Mouse (Mus musculus): ENCODE measurements around the gene Zc2hc1b. TPM values are rescaled to one million over a fixed set of nuclear protein-coding genes. Genes with fewer than 3 reads are reported as not detected.
"Not testable (repeated sequence)": the region's sequence is repeated elsewhere in the genome, so short reads cannot be mapped to it uniquely, and the experiment has no call there.

The Zc2hc1b gene
- total RNA-seq (2022): not detected

DNA sequence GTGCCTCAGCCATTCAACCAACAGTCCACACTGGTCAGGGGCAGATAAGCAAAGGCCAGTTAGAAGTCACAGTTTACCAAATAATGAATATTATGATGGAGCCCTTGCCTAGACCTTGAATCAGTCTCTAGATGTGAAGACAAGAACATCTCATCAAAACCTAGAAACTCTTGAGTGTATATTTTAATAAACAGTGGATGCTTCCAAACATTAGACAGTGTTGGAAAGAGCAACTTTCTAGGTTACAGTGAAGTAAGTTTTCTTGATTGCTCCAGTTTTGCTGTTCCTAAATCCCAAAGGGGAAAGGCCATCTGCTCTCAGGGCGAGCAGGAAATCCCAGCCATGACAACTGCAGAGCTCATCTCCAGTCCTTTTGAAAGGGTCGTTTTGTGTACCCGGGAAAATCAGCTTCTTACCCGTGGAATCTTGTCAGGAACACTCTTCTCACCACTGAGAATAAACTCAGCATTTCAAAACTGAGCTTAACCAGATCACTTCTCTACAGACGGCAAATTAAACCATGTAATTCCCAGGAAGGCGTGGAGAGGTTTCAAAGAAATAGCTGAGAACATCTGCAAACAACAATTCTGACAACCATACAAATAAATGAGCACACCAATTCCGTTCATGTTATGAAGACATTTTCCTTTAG, at the start of gene Zc2hc1b:
Gene Zc2hc1b (minus strand): TSS at position 51 of the 652 bp plus-strand sequence.
- no peak for DNase-seq (ENCODE audit: low spot score)

DNA sequence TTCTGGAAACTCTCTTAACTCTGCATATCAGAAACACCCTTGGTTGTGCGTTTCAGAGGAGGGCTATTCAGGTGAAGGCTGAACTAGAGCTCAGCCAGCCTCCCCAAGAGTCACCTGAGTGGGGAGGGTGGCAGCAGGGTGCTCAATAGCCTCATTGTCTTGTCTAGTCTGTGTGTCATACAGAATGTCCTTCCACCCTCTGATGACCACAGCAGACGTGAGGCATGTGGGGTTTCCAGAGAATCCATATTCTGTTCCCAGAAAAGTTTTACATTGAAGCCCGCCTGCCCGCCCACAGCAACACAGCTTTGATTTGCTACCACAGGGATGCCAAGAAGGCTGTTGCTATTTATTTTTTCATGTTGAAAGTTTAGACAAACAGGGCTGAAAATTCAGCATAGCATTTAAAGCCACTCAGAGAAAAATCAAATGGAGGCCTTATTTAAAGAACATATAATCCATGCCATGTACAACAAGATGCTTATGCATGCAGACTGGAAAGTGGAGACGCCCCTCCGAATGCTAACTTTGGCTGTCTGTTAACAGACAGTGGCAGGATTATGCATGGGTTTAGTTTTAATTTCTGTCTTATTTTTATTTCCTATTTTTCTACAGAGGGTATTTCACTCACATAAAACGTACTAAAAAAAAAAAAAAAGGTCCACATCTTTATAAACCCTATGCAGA, 47.7 kb upstream of the Zc2hc1b start:
- no peak for DNase-seq (ENCODE audit: low spot score)

DNA sequence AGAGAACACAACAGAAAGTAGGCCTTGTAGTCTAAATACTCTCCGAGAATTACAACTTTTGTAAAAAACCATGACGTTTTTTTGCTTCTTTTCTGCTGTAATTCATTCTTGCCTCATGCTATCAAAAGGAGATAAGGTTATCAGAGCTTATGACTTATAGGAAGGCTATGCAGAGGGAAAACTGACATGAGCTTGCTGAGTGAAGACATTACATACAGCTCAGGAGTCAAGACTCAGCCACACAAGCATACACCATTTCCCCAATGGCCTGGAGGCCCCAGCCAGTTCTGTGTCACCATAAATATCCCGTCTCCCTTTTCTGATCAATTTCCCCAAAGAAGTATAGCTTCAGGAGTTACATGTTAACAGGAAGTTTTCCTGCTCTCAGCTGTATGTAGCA, 44.3 kb upstream of the Zc2hc1b start:
- no peak for DNase-seq (ENCODE audit: low spot score)

DNA sequence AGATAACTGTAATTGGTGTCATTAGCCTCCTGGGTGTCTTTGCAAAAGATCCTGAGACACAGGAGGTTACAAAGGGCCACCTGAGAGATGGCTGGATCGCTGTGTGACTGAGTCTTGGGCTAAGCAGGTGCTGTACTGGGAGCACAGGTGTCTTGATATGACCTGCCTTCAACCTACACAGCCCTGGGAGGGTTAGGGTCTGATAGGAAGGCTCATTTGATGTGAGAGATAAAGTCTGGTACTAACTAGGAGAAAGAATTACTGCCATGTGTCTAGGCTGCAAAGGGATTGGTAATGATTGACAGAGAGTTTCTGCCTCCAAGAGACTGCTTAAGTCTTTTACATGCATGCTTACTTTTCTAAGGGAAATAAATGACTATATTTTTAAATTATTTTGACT, 42.2 kb upstream of the Zc2hc1b start:
- DNase-seq (ENCODE audit: low spot score): no peak

DNA sequence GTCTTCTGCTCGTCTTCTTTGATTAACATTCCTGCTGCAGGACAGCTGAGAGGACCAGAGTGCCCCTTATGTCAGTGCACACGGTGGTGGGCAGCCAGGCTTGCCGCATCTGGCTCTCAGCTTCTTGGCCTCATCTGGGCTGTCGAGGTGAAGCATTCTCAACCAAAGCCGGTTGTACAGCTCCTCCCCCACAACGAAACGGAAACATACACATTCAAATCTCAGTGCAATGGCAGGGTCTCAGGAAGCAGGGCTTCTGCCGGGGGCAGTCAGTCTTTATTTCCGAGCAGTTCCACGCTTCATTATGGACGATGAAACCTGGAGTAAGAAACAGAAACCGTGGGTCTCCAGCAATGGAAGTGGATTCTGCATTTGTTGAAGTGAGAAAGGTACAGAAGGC, 36.1 kb upstream of the Zc2hc1b start:
- DNase-seq (ENCODE audit: low spot score): no peak

DNA sequence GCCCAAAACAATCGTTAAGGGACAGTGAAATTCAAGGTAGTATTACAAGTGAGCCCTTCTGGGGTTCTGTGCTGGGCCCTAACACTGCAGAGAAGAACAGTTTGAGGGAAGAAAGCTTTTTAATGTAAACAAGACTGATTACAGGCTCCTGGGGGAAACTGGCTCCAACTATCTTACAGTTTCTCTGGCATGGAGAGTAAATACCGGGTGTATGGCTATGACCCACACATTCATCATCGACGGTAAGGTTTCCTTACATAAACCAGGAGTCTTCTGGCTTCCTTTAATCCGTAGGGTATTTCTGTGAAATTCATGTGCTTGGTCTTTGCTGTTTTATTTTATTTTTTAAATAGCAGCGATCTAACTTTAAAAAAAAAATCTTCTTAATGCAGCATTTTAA, 35.0 kb upstream of the Zc2hc1b start:
- no peak for DNase-seq (ENCODE audit: low spot score)

DNA sequence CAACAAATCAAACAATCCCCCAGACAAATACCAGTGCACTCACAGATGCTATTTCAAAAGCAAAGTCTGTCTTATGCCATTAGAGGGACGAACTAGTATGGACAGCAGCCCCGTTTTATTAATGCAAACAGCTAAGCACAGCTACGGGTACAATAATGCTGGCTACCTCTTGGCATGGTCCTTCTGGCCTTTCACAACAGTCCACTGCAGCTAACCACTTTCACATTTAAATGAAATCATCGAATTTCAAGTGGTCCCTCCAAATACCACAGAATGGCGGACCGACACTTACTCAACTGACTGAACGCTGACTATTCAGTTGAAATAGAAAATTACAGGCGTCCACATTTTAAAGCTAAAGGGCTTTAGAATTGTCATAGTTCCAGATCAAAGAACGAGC, 34.5 kb upstream of the Zc2hc1b start:
- DNase-seq (ENCODE audit: low spot score): no peak

DNA sequence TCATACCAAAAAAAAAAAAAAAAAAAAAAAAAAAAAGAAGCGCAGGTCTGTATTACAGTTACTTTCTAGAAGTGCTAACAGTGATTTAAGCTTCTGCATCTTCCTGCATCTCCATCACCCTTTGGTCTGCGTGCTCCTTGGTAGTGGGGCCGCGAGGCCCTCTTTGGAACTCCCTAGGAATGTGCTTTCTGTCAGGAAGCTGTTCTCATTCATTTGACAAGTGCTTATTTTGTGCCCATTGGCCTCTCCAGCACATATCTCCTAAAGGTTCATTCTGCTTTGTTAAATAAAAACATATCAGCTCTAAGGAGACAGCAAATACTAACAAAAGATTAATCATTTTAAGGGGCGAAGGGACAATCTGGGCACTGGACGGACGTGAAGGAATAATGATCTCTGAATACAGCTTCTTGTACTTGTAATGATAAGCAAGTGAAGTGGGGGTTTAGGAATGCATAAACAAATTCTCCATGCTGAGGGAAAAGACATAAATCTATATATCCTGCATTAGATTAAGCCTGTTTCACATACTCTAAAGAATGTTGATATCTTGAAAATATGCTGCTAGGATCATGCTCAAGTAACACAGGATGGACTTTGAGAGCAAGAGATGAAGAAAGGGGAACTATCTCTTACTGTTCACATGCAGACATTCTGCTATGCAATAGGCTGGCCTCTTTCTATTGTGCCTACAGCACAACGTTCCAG, 32.3 kb upstream of the Zc2hc1b start:
- no peak for DNase-seq (ENCODE audit: low spot score)

DNA sequence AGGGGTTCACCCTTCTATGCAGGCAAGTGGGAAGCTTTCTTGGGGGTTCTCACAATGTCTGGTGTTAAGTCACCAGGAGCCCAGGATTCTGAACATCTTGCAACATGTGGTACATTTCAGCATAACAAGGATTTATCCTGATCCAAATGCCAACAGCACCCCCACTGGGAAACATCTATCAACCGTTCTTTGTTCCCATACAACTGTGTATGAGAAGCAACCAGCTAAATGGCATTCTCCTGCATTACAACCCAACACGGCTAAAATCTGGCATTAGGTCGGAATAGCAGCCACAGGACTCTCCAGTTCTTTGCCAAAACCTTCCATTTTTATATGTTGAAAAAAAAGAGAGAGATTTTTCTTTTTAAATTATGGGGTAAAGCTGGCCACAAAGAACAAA, 31.7 kb upstream of the Zc2hc1b start:
- DNase-seq (ENCODE audit: low spot score): no peak

DNA sequence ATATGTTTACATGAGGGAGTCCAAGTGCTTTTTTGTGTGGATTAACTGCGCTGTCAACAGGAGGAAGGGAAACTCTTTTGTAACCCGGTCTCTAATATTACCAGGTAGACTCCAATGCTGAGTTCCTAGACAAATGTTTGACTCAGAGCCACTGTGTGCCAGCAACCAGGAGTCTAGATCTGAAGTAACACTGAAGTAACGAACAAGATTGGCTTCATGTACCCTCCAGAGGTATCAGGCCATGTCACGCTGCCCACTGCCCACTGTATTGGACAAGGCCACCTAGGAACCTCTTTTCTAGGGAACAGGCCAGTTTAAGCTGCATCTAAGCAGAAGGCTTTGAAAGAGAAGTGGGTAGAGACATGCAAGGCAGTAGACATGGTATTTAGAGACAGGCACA, 31.2 kb upstream of the Zc2hc1b start:
- DNase-seq (ENCODE audit: low spot score): no peak

DNA sequence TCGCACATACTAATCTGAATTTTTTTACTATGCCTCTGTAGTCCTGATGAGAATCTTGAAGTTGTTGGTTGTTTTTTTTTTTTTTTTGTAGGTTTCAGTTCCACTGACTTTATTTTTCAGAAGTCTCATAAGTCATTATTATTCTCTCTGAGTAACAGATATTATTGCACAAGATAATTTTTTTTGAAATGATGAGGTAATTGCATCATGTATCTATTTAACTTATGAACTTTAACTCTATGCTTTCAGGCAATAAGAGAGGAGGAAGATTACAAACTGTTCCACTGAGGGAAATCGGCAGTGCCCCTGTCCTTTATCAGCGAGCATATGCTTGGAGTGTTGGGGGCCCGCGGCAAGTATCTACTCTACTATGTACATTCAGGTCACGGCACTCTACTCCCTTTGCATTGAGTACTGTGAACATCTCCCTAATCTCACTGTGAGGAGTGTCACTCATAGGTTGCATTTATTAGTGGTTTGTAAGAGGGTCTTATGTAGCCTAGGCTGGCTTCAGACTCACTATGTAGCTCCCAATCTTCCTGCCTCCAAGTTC, 24.0 kb upstream of the Zc2hc1b start:
- no peak for DNase-seq (ENCODE audit: low spot score)

DNA sequence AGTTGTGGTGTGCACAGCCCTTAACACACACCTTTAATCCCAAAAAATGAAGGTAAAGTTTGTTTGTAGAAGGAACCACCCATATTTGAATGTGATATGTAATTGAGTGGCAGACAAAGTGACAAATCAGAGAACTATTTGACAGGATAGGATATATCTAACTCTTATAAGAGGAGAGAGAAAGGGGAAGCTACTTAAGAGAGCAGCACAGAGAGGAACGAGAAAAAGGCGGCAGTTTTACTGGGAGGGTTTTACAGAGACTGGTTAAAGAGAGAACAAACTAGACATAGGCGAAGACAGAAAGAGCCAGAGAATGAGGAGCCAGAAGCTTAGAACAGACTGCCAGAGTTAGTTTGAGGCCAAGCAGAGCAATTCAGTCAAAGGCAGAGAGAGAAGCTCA, 23.0 kb upstream of the Zc2hc1b start:
- no peak for DNase-seq (ENCODE audit: low spot score)

DNA sequence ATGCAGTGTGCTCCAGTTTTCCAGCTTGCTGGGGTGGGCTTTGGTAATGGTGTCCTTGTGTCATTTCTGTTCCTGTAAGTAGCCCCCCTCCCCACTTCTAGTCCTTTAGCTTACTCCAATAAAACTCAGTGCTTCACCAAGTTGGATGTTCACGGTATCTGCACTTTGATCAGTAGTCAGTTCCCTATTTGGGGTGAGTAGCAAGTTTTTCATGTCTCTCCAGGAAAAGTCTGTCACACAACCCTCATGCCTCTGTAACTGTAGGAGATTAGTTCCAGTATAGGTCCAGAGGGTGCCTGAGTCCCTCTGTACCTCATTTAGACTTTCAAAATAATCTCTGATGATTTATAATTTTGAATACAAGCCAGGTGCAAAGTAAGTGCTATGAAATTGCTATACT, 21.4 kb upstream of the Zc2hc1b start:
- DNase-seq (ENCODE audit: low spot score): no peak

DNA sequence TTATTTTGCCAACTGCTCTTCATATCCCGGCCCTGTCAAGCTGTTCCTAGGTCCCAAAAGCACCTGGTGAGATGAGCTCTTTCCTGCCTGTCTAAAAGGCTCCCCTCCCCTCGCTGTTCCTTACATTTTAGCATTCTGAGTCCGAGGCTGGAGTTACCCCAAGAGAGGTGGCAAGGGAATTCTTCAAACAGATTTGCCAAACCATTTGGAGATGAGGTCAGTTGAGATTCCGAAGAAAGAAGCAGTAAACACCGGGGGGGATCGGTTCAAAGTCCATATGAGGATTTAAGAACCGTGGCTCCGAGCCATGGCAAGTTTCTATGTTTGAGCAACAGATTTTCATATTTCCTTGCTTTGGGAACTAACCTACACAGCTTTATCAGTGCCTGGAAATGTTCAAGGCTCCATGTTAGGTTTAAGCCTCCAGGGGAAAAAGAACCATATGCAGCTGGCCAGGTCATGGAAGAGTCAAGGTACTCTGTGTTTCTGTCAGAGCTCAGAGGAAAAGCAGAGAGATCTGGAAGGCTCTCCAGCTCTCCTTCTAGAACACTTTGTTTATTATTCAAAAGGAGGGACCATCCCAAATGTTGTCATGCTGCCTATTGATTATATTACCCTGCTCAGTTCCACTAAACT, 19.2 kb upstream of the Zc2hc1b start:
- no peak for DNase-seq (ENCODE audit: low spot score)

DNA sequence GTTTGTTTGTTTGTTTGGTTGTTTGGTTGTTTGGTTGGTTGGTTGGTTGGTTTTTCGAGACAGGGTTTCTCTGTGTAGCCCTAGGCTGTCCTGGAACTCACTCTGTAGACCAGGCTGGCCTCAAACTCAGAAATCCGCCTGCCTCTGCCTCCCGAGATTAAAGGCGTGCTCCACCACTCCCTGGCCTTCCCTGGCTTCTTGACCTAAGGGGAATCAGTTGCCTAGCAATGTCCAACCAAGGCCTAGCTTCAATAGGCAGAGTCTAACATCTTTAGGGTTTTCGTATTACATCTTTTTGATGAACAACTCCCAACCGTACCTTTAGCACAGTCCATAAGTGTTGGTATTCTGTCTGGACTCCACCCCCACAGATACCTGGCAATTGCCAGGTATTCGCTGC, 15.7 kb upstream of the Zc2hc1b start:
- DNase-seq (ENCODE audit: low spot score): not testable (repeated sequence)

DNA sequence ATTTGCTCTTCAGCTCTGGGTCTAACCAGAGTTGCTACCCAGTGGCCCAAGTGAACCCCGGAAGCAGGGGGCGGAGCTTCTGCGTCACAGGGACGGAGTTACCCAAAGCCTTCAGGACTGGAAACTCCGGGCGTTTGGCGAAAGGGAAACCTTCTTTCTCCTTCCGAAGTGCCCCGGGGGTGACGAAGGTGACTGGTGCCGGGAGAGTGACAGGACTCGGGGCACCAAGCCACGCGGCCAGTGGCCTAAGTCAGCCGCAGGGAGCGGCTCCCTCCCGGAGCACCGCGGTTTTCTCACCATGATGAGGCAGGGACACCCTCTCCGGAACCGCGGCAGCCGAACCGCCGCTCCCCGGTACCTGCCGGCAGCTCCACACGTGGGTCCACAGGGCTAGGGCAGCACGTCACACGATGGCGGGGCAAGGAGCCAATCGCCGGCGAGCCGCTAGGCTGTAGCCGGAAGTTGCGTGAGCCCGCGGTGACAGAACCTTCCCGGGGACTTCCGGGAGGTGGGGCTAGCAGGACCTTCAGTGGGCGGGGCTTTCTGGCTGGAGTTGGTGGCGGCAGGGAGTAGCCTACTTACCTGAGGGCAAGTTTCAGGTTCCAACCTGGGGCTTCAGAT, 15.0 kb upstream of the Zc2hc1b start, which contains the start of gene Ltv1:
Gene Ltv1 (minus strand): TSS at position 438 of the 621 bp plus-strand sequence.
- DNase-seq (ENCODE audit: low spot score): peak; percentile 94

DNA sequence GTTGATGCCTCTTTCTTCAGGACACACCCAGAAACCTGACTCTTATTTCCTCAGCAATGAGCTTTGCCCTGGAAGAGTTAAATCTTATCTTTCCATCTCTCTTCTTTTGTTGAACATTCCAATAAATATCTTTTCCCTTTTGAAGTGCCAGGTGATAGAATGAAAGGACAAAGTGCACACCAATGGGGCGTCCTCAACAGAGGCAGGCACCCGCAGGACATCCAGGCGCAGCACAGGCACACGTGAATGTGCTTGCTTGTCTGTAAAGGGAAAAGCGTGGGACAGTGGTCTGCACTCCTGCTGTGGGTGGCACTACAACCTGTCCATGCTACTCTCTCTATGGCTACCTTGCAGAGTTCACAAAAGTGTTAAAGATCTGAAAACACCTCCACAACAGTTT, 12.1 kb upstream of the Zc2hc1b start:
- no peak for DNase-seq (ENCODE audit: low spot score)

DNA sequence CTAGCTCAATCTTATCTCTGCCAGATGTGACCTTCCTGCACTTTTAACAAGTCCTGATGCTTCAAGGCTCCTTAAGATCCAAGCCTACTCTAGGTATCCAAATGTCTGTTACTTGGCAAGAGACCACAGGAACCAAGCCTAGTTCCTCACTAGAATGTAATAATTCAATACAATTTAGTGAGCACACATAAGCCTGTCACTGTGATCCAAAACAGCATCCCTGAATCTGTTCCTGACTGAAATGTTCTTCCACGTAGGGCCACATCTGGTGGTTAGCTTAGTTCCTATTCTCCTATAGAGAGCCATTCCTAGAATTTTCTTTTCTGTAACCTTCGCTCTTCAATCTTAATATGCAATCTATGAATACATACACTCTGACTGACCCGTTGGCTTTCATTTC, 8.9 kb upstream of the Zc2hc1b start:
- DNase-seq (ENCODE audit: low spot score): no peak

DNA sequence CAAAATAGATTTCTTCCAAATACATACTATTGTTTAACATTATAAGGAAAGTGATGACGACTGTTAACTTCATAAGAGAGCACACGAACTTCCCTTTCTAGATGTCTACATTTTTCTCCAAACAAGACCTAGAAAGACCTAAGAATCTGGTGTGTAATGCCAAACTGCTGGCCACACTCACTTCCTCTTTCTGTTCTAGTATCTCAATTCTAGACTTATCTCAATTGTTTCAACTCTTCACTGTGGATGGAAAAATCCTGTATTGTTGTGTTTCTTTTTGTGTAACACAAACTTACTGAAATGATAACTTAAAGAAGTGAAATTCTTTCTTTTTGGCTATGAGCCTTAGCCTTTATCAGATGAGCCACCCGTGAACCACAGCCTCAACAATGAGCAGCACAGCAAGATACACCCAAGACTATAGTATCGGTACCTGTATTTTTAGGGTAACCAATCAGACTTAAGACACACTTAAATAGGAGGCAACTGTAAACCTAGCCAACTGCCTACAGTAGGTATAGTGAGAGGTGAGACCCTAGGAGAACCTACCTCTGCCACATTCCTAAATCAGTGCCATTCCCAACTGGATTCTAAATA, 6.4 kb upstream of the Zc2hc1b start:
- DNase-seq (ENCODE audit: low spot score): no peak

DNA sequence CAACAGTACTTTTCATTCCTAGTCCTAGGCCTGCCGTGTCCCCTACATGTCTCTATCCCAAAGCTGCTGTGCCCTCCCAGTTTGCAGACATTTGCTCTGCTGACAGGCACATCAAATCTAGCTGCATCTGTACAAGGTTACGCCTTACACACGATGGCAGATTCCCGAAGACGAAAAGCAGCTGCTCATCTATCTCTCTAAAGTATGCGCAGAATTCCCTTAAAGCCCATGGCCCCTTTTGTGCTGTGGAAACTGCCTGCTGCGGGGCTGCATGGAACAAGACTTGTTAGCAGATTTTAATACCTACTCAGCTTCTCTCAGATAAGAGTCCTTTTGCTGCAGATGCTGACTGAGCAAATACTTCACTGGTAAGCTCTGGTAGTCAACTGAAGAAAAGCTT, 2.4 kb upstream of the Zc2hc1b start:
- no peak for DNase-seq (ENCODE audit: low spot score)

DNA sequence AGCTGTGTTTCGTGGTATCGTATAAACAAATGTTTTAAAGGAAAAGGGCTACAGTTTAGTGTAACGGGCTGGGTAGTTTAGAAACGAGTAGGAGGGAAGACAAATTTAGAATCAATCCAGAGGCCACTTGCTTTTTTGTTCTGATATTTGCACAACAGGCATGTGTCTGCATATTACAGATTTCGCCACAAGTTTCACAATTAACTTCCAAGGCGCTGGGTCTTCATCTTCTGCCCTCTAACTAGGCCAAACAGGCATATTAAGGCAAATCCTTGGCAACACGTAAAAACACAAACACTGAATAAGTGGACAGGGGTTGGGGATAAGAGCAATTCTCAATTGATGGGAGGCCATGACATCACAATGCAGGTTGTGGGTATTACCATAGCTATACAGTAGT, 2.0 kb downstream of the Zc2hc1b start:
- DNase-seq (ENCODE audit: low spot score): no peak

All from heart, adult 8-10 months (tissue).